In genomic region chr13:114745814-114746213, GRCm38 (mm10) we compare ENCODE assay signal across 26 mouse cellular contexts.
"Had no signal": no experiment of that assay in that cellular context is flagged by ENCODE, and none has a peak within 500 bp of the region (broad histone marks: within the 10 kb centered on the region; RNA-seq: fewer than 3 reads in every experiment).

No protein-coding gene starts in this region.

- H3K27ac ChIP-seq: gastrocnemius, adult 2 months; heart, adult 2 months; heart, embryonic 13.5 days; heart, embryonic 15.5 days; hindbrain, embryonic 13.5 days; hindbrain, embryonic 15.5 days; hindbrain, postnatal 0 days; kidney, embryonic 15.5 days; kidney, postnatal 0 days; limb, embryonic 13.5 days; limb, embryonic 15.5 days had no signal

- H3K4me1 ChIP-seq: heart, embryonic 13.5 days; heart, embryonic 15.5 days; hindbrain, embryonic 13.5 days; hindbrain, embryonic 15.5 days; kidney, embryonic 15.5 days; limb, embryonic 13.5 days; limb, embryonic 15.5 days had no signal

- H3K4me3 ChIP-seq: gastrocnemius, adult 2 months; heart, adult 2 months; heart, embryonic 13.5 days; heart, embryonic 15.5 days; hindbrain, embryonic 13.5 days; hindbrain, embryonic 15.5 days; kidney, embryonic 15.5 days; limb, embryonic 13.5 days; limb, embryonic 15.5 days had no signal

- H3K27me3 ChIP-seq: heart, embryonic 13.5 days; heart, embryonic 15.5 days; hindbrain, embryonic 13.5 days; hindbrain, embryonic 15.5 days; kidney, embryonic 15.5 days; limb, embryonic 13.5 days; limb, embryonic 15.5 days had no signal

- H3K36me3 ChIP-seq: heart, embryonic 13.5 days; heart, embryonic 15.5 days; hindbrain, embryonic 13.5 days; hindbrain, embryonic 15.5 days; kidney, embryonic 15.5 days; limb, embryonic 13.5 days; limb, embryonic 15.5 days had no signal

- DNase-seq: gastrocnemius, adult 2 months; gastrocnemius, postnatal 10 days; gastrocnemius, postnatal 25 days; heart, adult 11 months; heart, adult 2 months; heart, postnatal 14 days; heart, postnatal 36 days; kidney, adult 11 months; kidney, adult 2 months; kidney, adult 9 months; kidney, postnatal 14 days; kidney, postnatal 36 days; layer of hippocampus, adult 9-11 months; layer of hippocampus, postnatal 36 days; left cerebral cortex, postnatal 4 days had no signal

- H3K9ac ChIP-seq: heart, embryonic 13.5 days; heart, embryonic 15.5 days; hindbrain, embryonic 13.5 days; hindbrain, embryonic 15.5 days; kidney, embryonic 15.5 days; limb, embryonic 13.5 days; limb, embryonic 15.5 days had no signal

- H3K4me2 ChIP-seq: heart, embryonic 11.5 days; heart, embryonic 13.5 days; heart, embryonic 15.5 days; hindbrain, embryonic 13.5 days; hindbrain, embryonic 15.5 days; kidney, embryonic 15.5 days; limb, embryonic 13.5 days; limb, embryonic 15.5 days had no signal

- H3K9me3 ChIP-seq: heart, embryonic 13.5 days; heart, embryonic 15.5 days; hindbrain, embryonic 13.5 days; hindbrain, embryonic 15.5 days; kidney, embryonic 15.5 days; limb, embryonic 13.5 days; limb, embryonic 15.5 days had no signal

- ATAC-seq: hindbrain, postnatal 0 days; intestine, embryonic 16.5 days had no signal
